Mouse (Mus musculus): ENCODE measurements around the gene Tgm1. TPM values are rescaled to one million over a fixed set of nuclear protein-coding genes. Genes with fewer than 3 reads are reported as not detected.

The Tgm1 gene
- under 1 TPM; 0.01 to 0.08 TPM for polyA plus RNA-seq (2012; fragmentation: generic; extraction: Trizol)

GRCm38 (mm10) chr14:55713729-55714122 lies at the start of gene Tgm1:
Tgm1 (minus strand) TSS chr14:55713926.

GRCm38 (mm10) chr14:55761163-55761562 lies 47.4 kb upstream of the Tgm1 start, which contains the start of gene Ltb4r2:
Ltb4r2 (plus strand) TSS chr14:55761428.

GRCm38 (mm10) chr14:55758363-55758784 lies 44.6 kb upstream of the Tgm1 start, which contains the start of gene Cideb:
Cideb (minus strand) TSS chr14:55758458.

GRCm38 (mm10) chr14:55745180-55745860 lies 31.6 kb upstream of the Tgm1 start, which contains the start of the genes Dhrs1 and Nop9:
Dhrs1 (minus strand) TSS chr14:55745690.
Nop9 (plus strand) TSS chr14:55745693.

GRCm38 (mm10) chr14:55721700-55722437 lies 8.1 kb upstream of the Tgm1 start, which contains the start of gene Rabggta:
Rabggta (minus strand) TSS chr14:55722263.

GRCm38 (mm10) chr14:55681160-55682117 lies 32.3 kb downstream of the Tgm1 start, which contains the start of gene Tinf2:
Tinf2 (minus strand) TSS chr14:55681820.

GRCm38 (mm10) chr14:55671833-55672740 lies 41.6 kb downstream of the Tgm1 start, which contains the start of the genes Gmpr2 and Nedd8:
Gmpr2 (plus strand) TSS chr14:55671941.
Nedd8 (minus strand) TSS chr14:55672124.

GRCm38 (mm10) chr14:55659960-55660573 lies 53.7 kb downstream of the Tgm1 start, which contains the start of gene Mdp1:
Mdp1 (minus strand) TSS chr14:55660508.

Other genes with a start within 250 kb of the Tgm1 start
- gene Dhrs4, start 235.2 kb downstream of the Tgm1 start, polyA plus RNA-seq (2012; fragmentation: generic; extraction: Trizol), result 10 to 100 TPM; 26.9 to 60.5 TPM
- gene Carmil3, start 223.3 kb downstream of the Tgm1 start, polyA plus RNA-seq (2012; fragmentation: generic; extraction: Trizol), result under 1 TPM; 0.02 to 0.26 TPM
- gene Cpne6, start 203.5 kb downstream of the Tgm1 start, polyA plus RNA-seq (2012; fragmentation: generic; extraction: Trizol), result not detected
- under 1 TPM in 1 of 2 experiments, not detected in 1; 0.01 TPM for gene Nrl, start 188.9 kb downstream of the Tgm1 start, polyA plus RNA-seq (2012; fragmentation: generic; extraction: Trizol)
- gene Pck2, start 173.7 kb downstream of the Tgm1 start, polyA plus RNA-seq (2012; fragmentation: generic; extraction: Trizol), result 10 to 100 TPM; 43.7 to 67.2 TPM
- 10 to 100 TPM; 16.2 to 34.9 TPM for gene Dcaf11, start 153.9 kb downstream of the Tgm1 start, polyA plus RNA-seq (2012; fragmentation: generic; extraction: Trizol)
- under 1 TPM; 0.21 to 0.70 TPM for gene A730061H03Rik, start 153.5 kb downstream of the Tgm1 start, polyA plus RNA-seq (2012; fragmentation: generic; extraction: Trizol)
- not detected for gene Fitm1, start 138.3 kb downstream of the Tgm1 start, polyA plus RNA-seq (2012; fragmentation: generic; extraction: Trizol)
- gene Psme1, start 135.8 kb downstream of the Tgm1 start, polyA plus RNA-seq (2012; fragmentation: generic; extraction: Trizol), result 100 to 1,000 TPM; 148 to 216 TPM
- gene Emc9, start 128.6 kb downstream of the Tgm1 start, polyA plus RNA-seq (2012; fragmentation: generic; extraction: Trizol), result 10 to 100 TPM in 1 of 2 experiments, 1 to 10 TPM in 1; 6.1 to 11.5 TPM
- gene Psme2, start 122.8 kb downstream of the Tgm1 start, polyA plus RNA-seq (2012; fragmentation: generic; extraction: Trizol), result 100 to 1,000 TPM; 139 to 336 TPM
- 10 to 100 TPM; 18.0 to 18.4 TPM for gene Rnf31, start 122.2 kb downstream of the Tgm1 start, polyA plus RNA-seq (2012; fragmentation: generic; extraction: Trizol)
- gene Irf9, start 110.4 kb downstream of the Tgm1 start, polyA plus RNA-seq (2012; fragmentation: generic; extraction: Trizol), result 10 to 100 TPM in 1 of 2 experiments, 1 to 10 TPM in 1; 1.0 to 22.0 TPM
- not detected for gene Rec8, start 95.9 kb downstream of the Tgm1 start, polyA plus RNA-seq (2012; fragmentation: generic; extraction: Trizol)
- gene Ipo4, start 78.0 kb downstream of the Tgm1 start, polyA plus RNA-seq (2012; fragmentation: generic; extraction: Trizol), result 100 to 1,000 TPM in 1 of 2 experiments, 10 to 100 TPM in 1; 83.9 to 139 TPM
- gene Gm49378, start 76.0 kb downstream of the Tgm1 start, polyA plus RNA-seq (2012; fragmentation: generic; extraction: Trizol), result under 1 TPM; 0.04 to 0.05 TPM
- 10 to 100 TPM; 25.9 to 65.1 TPM for gene Tm9sf1, start 70.1 kb downstream of the Tgm1 start, polyA plus RNA-seq (2012; fragmentation: generic; extraction: Trizol)
- gene Tssk4, start 63.7 kb downstream of the Tgm1 start, polyA plus RNA-seq (2012; fragmentation: generic; extraction: Trizol), result 1 to 10 TPM in 1 of 2 experiments, under 1 TPM in 1; 0.29 to 1.1 TPM
- 10 to 100 TPM in 1 of 2 experiments, 1 to 10 TPM in 1; 9.1 to 23.8 TPM for gene Mdp1, start 53.4 kb downstream of the Tgm1 start, polyA plus RNA-seq (2012; fragmentation: generic; extraction: Trizol)
- 10 to 100 TPM in 1 of 2 experiments, 1 to 10 TPM in 1; 5.5 to 13.1 TPM for gene Gmpr2, start 42.0 kb downstream of the Tgm1 start, polyA plus RNA-seq (2012; fragmentation: generic; extraction: Trizol)
- 100 to 1,000 TPM; 239 to 456 TPM for gene Nedd8, start 41.8 kb downstream of the Tgm1 start, polyA plus RNA-seq (2012; fragmentation: generic; extraction: Trizol)
- gene Tinf2, start 32.1 kb downstream of the Tgm1 start, polyA plus RNA-seq (2012; fragmentation: generic; extraction: Trizol), result 10 to 100 TPM in 1 of 2 experiments, 1 to 10 TPM in 1; 9.3 to 11.8 TPM
- 10 to 100 TPM in 1 of 2 experiments, 1 to 10 TPM in 1; 8.2 to 12.8 TPM for gene Rabggta, start 8.3 kb upstream of the Tgm1 start, polyA plus RNA-seq (2012; fragmentation: generic; extraction: Trizol)
- 10 to 100 TPM; 46.0 to 89.8 TPM for gene Dhrs1, start 31.8 kb upstream of the Tgm1 start, polyA plus RNA-seq (2012; fragmentation: generic; extraction: Trizol)
- gene Nop9, start 31.8 kb upstream of the Tgm1 start, polyA plus RNA-seq (2012; fragmentation: generic; extraction: Trizol), result 10 to 100 TPM; 15.2 to 35.9 TPM
- 1 to 10 TPM in 1 of 2 experiments, under 1 TPM in 1; 0.11 to 3.7 TPM for gene Cideb, start 44.5 kb upstream of the Tgm1 start, polyA plus RNA-seq (2012; fragmentation: generic; extraction: Trizol)
- under 1 TPM; 0.02 to 0.05 TPM for gene Ltb4r2, start 47.5 kb upstream of the Tgm1 start, polyA plus RNA-seq (2012; fragmentation: generic; extraction: Trizol)
- gene Ltb4r1, start 52.0 kb upstream of the Tgm1 start, polyA plus RNA-seq (2012; fragmentation: generic; extraction: Trizol), result under 1 TPM in 1 of 2 experiments, not detected in 1; 0.04 TPM
- not detected for gene Adcy4, start 70.2 kb upstream of the Tgm1 start, polyA plus RNA-seq (2012; fragmentation: generic; extraction: Trizol)
- gene Ripk3, start 74.9 kb upstream of the Tgm1 start, polyA plus RNA-seq (2012; fragmentation: generic; extraction: Trizol), result 1 to 10 TPM; 3.8 to 4.1 TPM
- 10 to 100 TPM in 1 of 2 experiments, 1 to 10 TPM in 1; 2.5 to 19.8 TPM for gene Nfatc4, start 109.2 kb upstream of the Tgm1 start, polyA plus RNA-seq (2012; fragmentation: generic; extraction: Trizol)
- 1 to 10 TPM in 1 of 2 experiments, under 1 TPM in 1; 0.09 to 4.1 TPM for gene Nynrin, start 140.1 kb upstream of the Tgm1 start, polyA plus RNA-seq (2012; fragmentation: generic; extraction: Trizol)
- under 1 TPM; 0.08 to 0.98 TPM for gene Cbln3, start 170.5 kb upstream of the Tgm1 start, polyA plus RNA-seq (2012; fragmentation: generic; extraction: Trizol)
- 1 to 10 TPM; 1.2 to 9.7 TPM for gene Khnyn, start 171.0 kb upstream of the Tgm1 start, polyA plus RNA-seq (2012; fragmentation: generic; extraction: Trizol)
- gene Sdr39u1, start 186.4 kb upstream of the Tgm1 start, polyA plus RNA-seq (2012; fragmentation: generic; extraction: Trizol), result under 1 TPM in 1 of 2 experiments, not detected in 1; 0.44 TPM
- gene Cma1, start 230.7 kb upstream of the Tgm1 start, polyA plus RNA-seq (2012; fragmentation: generic; extraction: Trizol), result under 1 TPM in 1 of 2 experiments, not detected in 1; 0.05 TPM
- not detected for gene Cma2, start 237.1 kb upstream of the Tgm1 start, polyA plus RNA-seq (2012; fragmentation: generic; extraction: Trizol)

All from C3H10T1/2 (cell line).